Mouse (Mus musculus): Measurements from ENCODE around the gene Aspscr1.
"Not testable (repeated sequence)": the region's sequence is repeated elsewhere in the genome, so short reads cannot be mapped to it uniquely, and the experiment has no call there.

Gene Aspscr1

DNA sequence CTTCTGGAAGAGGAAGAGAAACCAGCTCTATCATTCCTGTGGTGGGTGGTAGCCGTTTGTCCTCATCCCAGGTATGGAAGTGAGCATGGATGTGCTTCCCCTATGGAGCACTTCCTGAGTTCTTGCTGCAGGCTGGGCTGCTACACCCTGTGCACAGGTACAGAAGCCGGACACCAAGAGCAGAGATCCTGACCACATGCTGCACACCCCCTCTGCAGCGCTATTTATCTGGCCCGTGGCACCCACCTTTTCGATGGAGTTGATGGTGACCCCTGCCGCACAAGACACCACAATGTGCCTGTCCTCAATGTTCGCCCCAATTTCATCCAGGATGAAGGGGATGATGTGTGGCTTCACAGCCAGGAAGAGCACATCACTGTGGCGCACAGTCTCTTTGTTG lies 30.9 kb upstream of the Aspscr1 start:
- no peak for DNase-seq (ENCODE audit: extremely low spot score, low read depth, low spot score)

DNA sequence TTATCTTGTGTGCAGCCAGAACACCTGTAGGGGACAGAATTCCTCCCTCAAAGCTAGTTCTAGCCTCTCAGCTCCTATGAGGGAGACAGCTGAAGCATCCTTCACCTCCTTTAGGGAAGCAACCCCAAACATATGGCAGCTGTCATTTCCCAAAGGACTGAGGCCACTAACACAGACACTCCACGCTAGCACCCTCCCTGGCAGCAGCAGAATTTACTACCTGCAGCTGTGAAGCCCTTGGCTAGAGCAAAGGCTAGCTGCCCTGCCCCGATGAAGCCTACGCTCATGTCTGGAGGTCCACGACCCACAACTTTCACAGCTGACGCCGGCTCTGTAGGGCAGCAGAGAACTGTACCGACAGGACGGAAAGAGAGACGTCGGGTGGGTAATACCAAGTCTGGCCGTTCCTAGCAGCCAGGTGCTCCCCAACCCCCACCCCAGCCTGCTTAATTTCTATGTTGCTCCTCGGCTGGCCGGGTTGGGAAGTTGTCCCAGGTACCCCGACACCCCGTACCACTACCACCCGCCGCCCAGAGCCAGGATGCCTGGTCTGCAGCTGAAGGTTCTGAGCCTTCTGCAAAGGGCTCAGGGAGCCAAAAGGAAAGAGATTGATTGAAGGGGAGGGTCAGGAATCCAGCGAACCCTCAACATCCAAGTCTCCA lies 29.7 kb upstream of the Aspscr1 start:
- no peak for DNase-seq (ENCODE audit: extremely low spot score, low read depth, low spot score)

DNA sequence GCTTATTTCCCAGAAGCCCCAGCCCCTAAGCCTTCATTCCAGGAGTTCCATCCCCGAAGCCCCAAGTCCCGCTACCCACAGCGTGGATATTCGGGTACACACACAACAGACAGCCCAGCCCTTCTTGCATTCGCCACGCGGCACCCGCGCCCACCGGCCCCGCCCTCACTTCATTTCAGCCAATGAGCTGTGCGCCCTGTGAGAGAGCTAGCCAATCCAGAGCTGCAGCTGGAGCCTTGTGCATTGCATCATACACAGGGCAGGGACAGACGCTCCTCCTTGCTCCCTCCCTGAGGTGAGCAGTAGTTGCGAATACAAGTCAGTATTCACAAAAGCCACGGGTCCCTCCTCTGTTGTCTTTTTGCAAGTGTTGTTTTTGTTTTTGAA lies 29.2 kb upstream of the Aspscr1 start, which contains the start of gene Pycr1:
TSS of gene Pycr1 (minus strand) at position 169 of the 387 bp plus-strand sequence.
- DNase-seq (ENCODE audit: extremely low spot score, low read depth, low spot score) = peak; percentile 79

DNA sequence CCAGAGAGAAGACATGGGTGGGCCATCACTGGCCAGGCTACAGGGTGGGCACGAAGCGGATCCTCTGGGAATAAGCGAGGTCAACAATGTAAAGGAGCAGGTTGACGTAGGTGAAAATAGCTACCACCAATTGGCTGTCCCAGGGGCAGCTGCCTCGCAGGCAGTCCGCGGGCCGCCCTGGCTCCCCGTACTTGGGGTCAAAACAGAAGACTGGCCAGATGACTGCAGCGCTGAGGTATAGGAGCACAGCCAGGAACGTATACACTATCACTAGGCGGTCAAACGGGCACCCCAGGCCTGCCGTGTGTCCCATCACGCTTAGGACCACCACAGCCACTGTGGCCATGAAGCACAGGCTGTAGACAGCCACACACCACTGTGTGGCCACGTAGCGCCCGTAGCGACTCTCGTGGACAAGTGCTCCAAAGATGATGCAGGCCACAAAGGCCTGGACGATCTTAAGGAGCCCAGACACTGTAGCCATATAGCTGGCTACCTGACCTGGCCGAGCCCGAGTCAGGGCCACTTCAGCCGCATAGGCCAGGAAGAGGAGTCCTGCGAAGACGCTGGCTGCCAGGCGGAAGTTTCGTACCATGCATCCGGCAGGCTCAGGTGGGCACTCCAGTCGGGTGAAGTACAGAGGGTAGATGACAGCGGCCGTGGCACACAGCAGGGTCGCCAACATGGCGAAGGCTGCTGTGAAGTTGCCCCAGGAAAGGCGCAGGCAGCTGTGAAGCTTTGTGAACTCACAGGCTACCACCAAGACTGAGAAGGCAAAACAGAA lies 25.5 kb upstream of the Aspscr1 start:
- DNase-seq (ENCODE audit: extremely low spot score, low read depth, low spot score) = no peak

DNA sequence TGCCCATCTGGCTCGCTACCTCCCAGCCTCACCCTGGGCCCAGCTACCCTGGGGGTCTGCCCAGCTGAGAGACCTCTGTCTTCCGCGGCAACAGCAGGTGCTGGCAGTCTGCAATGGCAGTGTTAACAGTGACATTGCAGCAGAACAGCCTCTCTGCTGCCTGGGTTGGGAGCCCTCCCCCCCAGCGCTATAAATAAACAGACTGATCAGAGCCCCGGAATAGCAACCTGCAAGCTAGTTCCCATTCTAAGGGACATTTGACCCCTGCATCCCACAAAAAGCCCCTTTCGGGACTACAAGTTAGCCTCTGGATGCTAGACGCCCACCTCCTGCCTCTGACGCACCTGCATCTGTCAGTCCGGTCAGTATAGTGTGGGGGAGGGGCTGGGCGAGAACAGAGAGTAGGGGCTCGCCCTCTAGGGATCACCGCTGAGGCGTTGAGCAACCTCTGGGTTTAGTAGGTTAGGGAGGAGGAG lies 24.7 kb upstream of the Aspscr1 start, which contains the start of gene Myadml2:
TSS of gene Myadml2 (minus strand) at position 158 of the 476 bp plus-strand sequence.
- DNase-seq (ENCODE audit: extremely low spot score, low read depth, low spot score) = no peak

GRCm38 (mm10) chr11:120651872-120652271 lies 20.9 kb upstream of the Aspscr1 start:
- no peak for DNase-seq (ENCODE audit: extremely low spot score, low read depth, low spot score)

DNA sequence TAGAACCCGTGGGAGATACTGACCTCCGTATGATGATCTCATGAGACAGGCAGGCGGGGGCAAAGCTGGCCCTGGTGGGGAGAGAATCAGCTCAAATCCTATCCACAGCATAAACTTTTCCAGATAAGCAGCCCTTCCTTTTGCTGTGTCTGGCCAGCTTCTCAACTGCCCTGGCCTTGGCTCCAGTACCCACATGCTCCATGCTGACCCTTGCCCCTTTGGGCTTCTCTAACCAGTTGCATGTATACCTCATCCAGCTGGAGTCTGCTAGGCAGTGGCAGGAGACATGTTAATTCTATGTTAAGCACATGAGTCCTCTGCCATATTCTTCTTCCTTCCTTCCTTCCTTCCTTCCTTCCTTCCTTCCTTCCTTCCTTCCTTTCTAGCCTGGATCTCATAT lies 18.0 kb upstream of the Aspscr1 start:
- no peak for DNase-seq (ENCODE audit: extremely low spot score, low read depth, low spot score)

GRCm38 (mm10) chr11:120657301-120657700 lies 15.5 kb upstream of the Aspscr1 start:
- no peak for DNase-seq (ENCODE audit: extremely low spot score, low read depth, low spot score)

- no peak for DNase-seq (ENCODE audit: extremely low spot score, low read depth, low spot score)
Observed at GRCm38 (mm10) chr11:120658876-120659410, 13.8 kb upstream of the Aspscr1 start.

DNA sequence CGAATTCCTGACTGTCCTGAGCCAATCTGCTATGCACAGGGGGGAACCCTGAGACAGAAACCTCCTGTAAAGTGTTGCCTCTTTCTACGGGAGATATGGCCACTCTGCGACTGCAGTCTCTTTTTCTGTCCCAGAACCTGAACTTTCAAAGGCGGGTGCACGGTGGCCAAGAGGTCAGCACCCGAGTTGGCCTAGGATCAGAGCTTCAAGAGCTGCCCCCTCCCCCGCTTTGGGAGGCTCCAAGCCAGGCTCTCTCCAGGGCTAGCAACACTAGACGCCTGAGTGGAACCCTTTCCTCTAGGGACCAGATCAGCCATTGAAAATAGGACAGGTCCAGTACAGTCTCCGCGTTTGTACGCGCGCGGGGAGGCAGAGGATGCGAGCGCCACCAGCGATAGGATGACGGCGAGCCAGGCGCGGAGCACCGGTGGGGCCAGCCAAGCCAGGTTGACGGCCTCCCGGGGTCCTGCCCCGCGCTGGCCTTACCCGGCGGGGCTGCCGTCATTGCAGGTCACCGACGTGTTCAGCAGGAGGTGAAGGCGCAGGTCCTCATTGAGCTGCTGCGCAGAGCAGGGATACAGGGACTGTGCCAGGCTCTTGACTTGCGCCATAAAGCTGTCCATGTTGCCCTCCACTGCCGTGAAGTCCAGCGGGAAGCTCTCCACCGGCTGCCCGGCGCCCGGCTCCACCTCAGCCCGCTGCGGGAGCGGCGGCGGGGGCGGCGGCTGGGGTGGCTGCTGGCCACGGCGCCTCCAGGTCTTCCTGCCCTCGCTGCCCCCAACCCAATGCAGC lies 13.1 kb upstream of the Aspscr1 start:
- no peak for DNase-seq (ENCODE audit: extremely low spot score, low read depth, low spot score)

GRCm38 (mm10) chr11:120660301-120661075 lies 12.3 kb upstream of the Aspscr1 start:
- no peak for DNase-seq (ENCODE audit: extremely low spot score, low read depth, low spot score)

DNA sequence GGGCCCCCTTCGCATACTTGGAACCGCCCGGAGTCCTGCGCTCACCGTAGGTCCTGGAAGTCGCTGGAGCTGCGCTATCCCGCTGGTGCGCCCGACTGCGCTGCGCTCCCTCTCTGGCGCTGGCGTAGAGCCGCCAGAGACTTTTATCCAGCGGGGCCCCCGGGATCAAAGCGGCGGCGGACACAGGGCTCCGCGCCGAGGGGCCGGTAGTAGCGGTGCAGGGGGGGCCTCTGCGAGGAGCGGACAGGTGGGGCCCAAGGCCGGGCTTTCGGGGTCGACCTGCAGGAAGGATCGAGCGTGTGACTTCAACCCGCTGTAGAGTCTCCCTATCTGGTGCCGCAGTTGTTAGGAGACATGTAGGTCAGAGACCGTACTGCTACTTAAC lies 11.7 kb upstream of the Aspscr1 start, which contains the start of gene Notum:
TSS of gene Notum (minus strand) at position 100 of the 385 bp plus-strand sequence.
- DNase-seq (ENCODE audit: extremely low spot score, low read depth, low spot score) = no peak

DNA sequence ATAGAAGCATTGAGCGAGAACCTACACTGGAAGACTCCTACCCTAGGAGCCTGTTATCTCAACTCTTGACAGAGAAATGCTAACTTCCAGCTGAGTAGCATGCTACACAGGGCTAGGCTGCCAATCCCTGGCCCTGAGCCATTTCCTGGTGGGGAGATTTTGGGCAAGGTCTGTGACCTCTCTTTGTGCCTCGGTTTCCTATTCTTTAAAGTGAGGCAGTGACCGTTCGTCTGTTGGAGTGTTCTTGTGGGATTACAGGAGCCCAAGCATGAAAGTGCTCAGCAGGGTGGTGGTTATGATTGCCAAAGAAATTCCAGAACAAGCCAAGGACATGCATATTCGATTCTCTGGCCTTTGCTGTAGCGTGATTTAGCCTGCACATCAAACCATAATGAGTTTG lies 10.0 kb upstream of the Aspscr1 start:
- no peak for DNase-seq (ENCODE audit: extremely low spot score, low read depth, low spot score)

- DNase-seq (ENCODE audit: extremely low spot score, low read depth, low spot score) = no peak
Observed at GRCm38 (mm10) chr11:120663714-120664113, 9.1 kb upstream of the Aspscr1 start.

- DNase-seq (ENCODE audit: extremely low spot score, low read depth, low spot score) = no peak
Observed at GRCm38 (mm10) chr11:120665406-120665805, 7.4 kb upstream of the Aspscr1 start.

- DNase-seq (ENCODE audit: extremely low spot score, low read depth, low spot score) = no peak
Observed at GRCm38 (mm10) chr11:120666617-120667016, 6.2 kb upstream of the Aspscr1 start.

DNA sequence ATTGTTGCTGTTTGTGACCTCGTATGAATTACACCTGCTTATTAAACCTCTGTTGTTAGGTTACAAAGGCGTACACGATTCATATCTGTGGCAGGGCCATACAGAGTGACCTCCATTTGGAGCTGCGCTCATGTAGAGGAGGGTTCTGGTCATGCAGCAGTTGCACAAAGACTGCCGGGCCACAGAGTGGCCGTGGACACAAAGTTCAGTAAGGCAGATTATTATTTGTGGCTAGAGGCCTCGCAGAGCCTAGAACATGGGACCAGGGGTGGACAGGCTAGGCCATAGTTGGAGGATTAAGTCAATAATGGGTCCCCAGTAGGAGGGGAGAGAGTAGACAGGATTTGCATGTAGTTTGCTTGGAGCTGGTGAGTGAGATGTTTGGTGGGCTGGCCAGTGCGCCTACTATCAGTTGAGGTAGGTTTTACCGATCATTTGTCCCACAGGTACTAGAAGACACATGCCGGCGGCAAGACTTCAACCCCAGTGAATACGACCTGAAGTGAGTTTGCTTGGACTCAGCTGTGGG lies 885 bp downstream of the Aspscr1 start:
- no peak for DNase-seq (ENCODE audit: extremely low spot score, low read depth, low spot score)

- DNase-seq (ENCODE audit: extremely low spot score, low read depth, low spot score) = not testable (repeated sequence)
Observed at GRCm38 (mm10) chr11:120675875-120676274, 3.1 kb downstream of the Aspscr1 start.

- DNase-seq (ENCODE audit: extremely low spot score, low read depth, low spot score) = no peak
Observed at GRCm38 (mm10) chr11:120676951-120677350, 4.2 kb downstream of the Aspscr1 start.

DNA sequence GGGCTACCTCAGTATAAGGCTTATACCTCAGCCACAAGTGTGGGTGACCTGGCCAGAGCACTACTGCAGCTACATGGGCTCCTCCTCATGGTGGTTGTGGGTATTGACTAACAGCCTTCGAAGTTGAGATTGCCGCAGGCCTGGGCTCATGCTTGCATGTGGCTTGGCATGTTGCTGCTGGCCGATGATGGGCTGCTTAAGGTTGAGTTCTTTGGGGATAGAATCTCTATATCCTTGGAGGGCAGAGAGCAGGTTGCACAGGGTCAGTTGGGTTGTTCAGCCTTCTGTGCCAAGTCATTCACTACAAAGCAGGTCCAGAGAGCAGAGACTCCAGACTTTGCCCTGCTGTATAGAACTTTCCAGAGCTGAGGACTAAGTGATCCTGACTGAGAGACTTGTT lies 7.1 kb downstream of the Aspscr1 start:
- no peak for DNase-seq (ENCODE audit: extremely low spot score, low read depth, low spot score)
